Mouse (Mus musculus) liver, embryonic 12.5 days (tissue): ENCODE data around the gene Gad2. TPM values are rescaled to one million over a fixed set of nuclear protein-coding genes. Genes with fewer than 3 reads are reported as not detected.

Source experiments
- ATAC-seq: fragments of 200-750 bp; cut with Nextera tagmentation; 2 replicates; pipeline ENCODE4 v1.8.0; 2017; ENCODE audit warnings: moderate number of reproducible peaks, mild to moderate bottlenecking, moderate library complexity
- H3K27ac ChIP-seq: fragments of 300-500 bp; sonication (generic); 2 replicates; pipeline ENCODE4 v1.5.1; 2016; ENCODE audit warnings: mild to moderate bottlenecking
- H3K27me3 ChIP-seq: fragments of 300-500 bp; sonication (generic); replicated peaks from 2 replicates; pipeline ENCODE4 v1.6.1; 2016; ENCODE audit warnings: mild to moderate bottlenecking, moderate library complexity
- H3K36me3 ChIP-seq: fragments of 300-500 bp; sonication (generic); 2 replicates; pipeline ENCODE4 v1.6.1; 2016; ENCODE audit warnings: mild to moderate bottlenecking, moderate library complexity
- H3K4me1 ChIP-seq: fragments of 300-500 bp; sonication (generic); 2 replicates; pipeline ENCODE4 v1.6.1; 2016
- H3K4me2 ChIP-seq: fragments of 300-500 bp; sonication (generic); 2 replicates; pipeline ENCODE4 v1.6.1; 2016; ENCODE audit warnings: mild to moderate bottlenecking, moderate library complexity
- H3K4me3 ChIP-seq: fragments of 300-500 bp; sonication (generic); 2 replicates; pipeline ENCODE4 v1.5.1; 2016; ENCODE audit warnings: mild to moderate bottlenecking, moderate library complexity
- H3K9ac ChIP-seq: fragments of 300-500 bp; sonication (generic); 2 replicates; pipeline ENCODE4 v1.6.1; 2016; ENCODE audit warnings: mild to moderate bottlenecking, moderate library complexity
- H3K9me3 ChIP-seq: fragments of 300-500 bp; sonication (generic); replicated peaks from 2 replicates; pipeline ENCODE4 v1.6.1; 2016; ENCODE audit warnings: mild to moderate bottlenecking, moderate library complexity
- WGBS: fragments of 180-500 bp; shearing (Covaris S2); methylation state at CpG from one replicate; pipeline ENCODE4 v1.1.7; 2016; ENCODE audit not compliant: insufficient replicate concordance; 5-methylcytosine and 5-hydroxymethylcytosine counted together
- polyA plus RNA-seq: library from polyadenylated mRNA; unstranded; fragments of >200 nt; fragmentation: Nextera tagmentation; extraction: Ambion mirVana; gene quantifications from 2 replicates; pipeline ENCODE4 v1.2.1, GENCODE M21; 2016

The Gad2 gene
- polyA plus RNA-seq, 1 experiment from 2014 or later, result not detected

DNA sequence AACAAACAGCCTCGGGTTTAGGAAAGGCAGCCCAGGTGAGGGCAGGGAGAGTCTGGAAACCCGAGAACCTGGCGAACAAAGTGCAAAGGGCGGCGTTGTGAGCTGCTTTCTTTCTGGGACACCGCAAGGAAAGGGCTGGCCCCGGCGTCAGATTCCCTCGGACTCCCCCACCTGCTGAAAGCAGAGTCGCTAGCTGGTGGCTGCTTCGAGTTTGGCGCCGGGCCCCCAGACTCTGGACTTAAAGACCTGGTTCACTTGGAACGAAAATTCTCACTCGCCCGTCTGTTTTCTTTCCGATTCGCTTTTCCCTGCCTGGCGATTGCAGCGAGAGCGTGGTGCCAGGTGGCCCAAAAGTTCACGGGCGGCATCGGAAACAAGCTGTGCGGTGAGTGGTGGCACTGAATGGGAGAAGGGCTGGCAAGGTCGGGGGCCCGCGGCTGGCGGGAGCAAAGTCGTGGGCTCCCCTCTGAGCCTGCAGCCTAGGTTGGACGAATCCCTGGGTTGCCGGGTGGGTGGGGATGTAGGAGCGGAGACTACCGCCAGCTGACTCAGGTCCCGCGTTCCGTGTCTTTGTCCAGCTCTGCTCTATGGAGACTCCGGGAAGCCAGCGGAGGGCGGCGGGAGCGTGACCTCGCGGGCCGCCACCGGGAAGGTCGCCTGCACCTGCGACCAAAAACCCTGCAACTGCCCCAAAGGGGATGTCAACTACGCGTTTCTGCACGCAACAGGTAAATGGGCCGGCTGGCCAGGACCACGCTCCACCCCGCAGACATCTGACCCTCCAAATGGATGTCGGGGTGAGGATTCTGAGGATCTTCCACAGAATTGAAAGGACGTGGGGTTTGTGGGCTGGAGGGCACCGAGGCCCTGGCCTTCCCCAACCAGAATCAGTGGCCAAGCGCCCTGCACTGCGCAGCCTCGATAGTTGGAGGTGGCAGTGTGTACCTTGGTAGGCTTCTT lies 1.4 kb downstream of the Gad2 start:
- no peak for ATAC-seq
- H3K4me2 ChIP-seq, result peak overlapping the region; percentile 27
- peaks cover 97% of the 10 kb centered on the region for H3K27me3 ChIP-seq
- H3K36me3 ChIP-seq, result no peaks in the 10 kb centered on the region
- H3K27ac ChIP-seq, result no peak overlapping the region
- H3K4me1 ChIP-seq, result peaks cover 14% of the 10 kb centered on the region
- H3K4me3 ChIP-seq, result peak overlapping the region; percentile 31; the same call in 1 of the 2 replicates
- H3K9ac ChIP-seq, result no peak overlapping the region
- H3K9me3 ChIP-seq, result no peaks in the 10 kb centered on the region
- WGBS, result 1% methylated on average over 60 of the region's 60 CpGs

DNA sequence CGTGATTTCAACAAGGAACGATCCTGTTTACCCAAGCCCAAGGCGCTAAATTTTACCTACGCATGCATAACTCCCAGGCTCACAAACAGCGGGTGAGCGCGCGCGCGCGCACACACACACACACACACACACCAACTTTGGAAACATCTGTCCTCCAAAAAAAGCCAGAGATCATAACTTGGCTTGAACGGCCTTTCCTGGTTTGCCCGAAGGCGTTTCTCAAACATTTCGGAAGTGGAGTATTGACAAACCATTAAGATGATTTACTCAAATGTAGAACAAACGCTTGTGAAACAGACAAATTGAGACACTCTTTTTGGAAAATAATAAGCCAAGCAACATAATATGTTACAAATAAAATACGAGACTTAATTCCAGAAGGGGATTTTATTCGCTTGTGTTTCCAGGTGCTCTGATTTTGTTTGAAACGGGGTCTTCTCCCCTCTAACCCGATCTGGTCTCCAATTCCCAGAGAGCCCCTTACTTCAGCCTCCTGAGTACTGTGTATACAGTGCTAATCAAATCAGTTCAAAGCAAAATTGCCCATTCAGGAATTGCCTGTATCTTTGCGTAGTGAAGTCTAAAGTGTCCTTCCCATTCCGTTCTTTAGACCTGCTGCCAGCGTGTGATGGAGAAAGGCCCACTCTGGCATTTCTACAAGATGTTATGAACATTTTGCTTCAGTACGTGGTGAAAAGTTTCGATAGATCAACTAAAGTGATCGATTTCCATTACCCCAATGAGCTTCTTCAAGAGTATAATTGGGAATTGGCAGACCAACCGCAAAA lies 2.4 kb downstream of the Gad2 start:
- Histone ChIP-seq H3K36me3 (no peaks in the 10 kb centered on the region), H3K9ac (no peak overlapping the region), H3K4me3 (no peak overlapping the region), H3K27ac (no peak overlapping the region), H3K4me1 (peaks cover 14% of the 10 kb centered on the region), H3K4me2 (no peak overlapping the region), H3K27me3 (peaks cover 87% of the 10 kb centered on the region), H3K9me3 (no peaks in the 10 kb centered on the region)
- 8% methylated on average over 27 of the region's 27 CpGs for WGBS
- ATAC-seq, result no peak

DNA sequence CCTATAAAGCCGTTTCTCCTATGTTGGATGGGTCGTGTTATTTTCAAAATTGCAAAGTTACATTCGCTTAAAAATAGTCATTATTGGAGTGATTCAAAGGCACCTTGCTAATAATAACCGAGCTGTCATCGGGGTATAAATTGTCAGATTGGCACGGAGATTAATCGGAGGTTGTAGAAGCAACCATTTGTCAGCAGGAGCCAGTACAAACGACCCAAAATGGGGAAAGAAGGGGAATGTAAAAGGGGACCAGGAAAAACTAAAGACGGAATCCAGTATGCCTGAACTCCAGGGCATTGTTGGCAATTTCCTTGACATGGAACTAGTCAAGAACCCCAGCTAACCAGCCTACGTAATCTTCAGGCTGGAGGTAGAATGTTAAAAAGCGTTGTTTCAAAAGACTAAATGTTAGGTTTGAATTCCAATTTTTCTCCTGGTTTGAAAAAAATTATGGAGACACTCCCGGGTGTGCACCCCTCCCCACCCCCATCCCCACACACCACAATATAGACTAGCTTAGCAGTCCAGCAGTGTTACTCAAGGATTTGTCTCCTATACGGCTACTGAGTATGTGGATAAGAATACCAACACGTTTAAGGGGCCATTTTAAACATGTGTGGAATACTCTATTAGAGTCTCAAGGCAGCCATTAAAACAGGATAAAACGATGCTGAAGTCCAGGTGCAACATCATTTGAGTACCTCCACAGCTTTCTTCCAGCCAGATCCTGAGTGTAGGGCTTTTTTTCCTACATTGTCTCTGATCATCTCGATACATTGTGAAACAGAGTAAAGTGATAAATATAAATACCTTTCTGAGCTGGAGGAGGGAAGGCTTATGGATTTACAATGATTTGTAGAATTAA lies 3.3 kb downstream of the Gad2 start:
- 22% methylated on average over 16 of the region's 16 CpGs for WGBS
- no peak for ATAC-seq
- Histone ChIP-seq H3K27ac (no peak overlapping the region), H3K9me3 (no peaks in the 10 kb centered on the region), H3K9ac (no peak overlapping the region), H3K36me3 (no peaks in the 10 kb centered on the region), H3K4me2 (no peak overlapping the region), H3K27me3 (peaks cover 78% of the 10 kb centered on the region), H3K4me3 (no peak overlapping the region), H3K4me1 (peaks cover 14% of the 10 kb centered on the region)

- peaks cover 59% of the 10 kb centered on the region for H3K27me3 ChIP-seq
- no peak overlapping the region for H3K4me2 ChIP-seq
- no peaks in the 10 kb centered on the region for H3K9me3 ChIP-seq
- no peak overlapping the region for H3K9ac ChIP-seq
- peaks cover 10% of the 10 kb centered on the region for H3K4me1 ChIP-seq
- H3K36me3 ChIP-seq, result no peaks in the 10 kb centered on the region
- no peak overlapping the region for H3K27ac ChIP-seq
- no peak overlapping the region for H3K4me3 ChIP-seq
- ATAC-seq, result no peak
- 27% methylated on average over 3 of the region's 3 CpGs for WGBS
Measured at GRCm38 (mm10) chr2:22627147-22627666, 5.2 kb downstream of the Gad2 start.

DNA sequence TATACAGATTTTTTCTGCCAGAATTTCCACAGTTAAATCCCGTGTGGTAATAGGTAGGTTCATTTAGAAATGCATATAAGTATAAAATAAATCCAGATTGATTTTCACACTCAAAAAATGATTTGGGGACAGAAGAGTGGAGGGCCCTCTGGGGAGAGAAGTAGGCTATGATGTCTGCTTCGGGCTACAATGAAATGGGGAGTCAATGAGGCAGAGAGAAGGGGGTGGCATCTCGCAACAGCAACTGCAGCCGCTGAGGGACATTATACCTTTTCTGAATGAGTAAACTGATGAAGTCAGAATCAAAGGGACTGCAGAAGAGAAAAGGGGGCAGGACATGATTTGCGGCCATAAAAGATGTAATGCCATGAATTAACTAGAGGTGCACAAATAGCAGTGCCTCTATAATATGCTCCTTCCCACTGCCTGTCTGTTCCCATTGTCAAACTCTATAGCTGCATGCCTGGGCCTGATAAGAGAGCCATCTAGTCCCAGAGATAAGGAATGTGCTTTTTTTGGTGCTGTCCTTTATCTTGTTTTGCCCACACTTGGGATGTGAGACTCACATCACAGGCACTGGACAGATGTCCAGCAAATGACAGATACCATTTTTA lies 5.9 kb downstream of the Gad2 start:
- Histone ChIP-seq H3K4me2 (no peak overlapping the region), H3K27ac (no peak overlapping the region), H3K9ac (no peak overlapping the region), H3K4me3 (no peak overlapping the region), H3K4me1 (peaks cover 7% of the 10 kb centered on the region), H3K9me3 (no peaks in the 10 kb centered on the region), H3K36me3 (no peaks in the 10 kb centered on the region), H3K27me3 (peaks cover 52% of the 10 kb centered on the region)
- ATAC-seq, result peak; percentile 76
- WGBS, result 29% methylated on average over 5 of the region's 5 CpGs

- H3K9ac ChIP-seq, result no peak overlapping the region
- H3K4me2 ChIP-seq, result no peak overlapping the region
- no peaks in the 10 kb centered on the region for H3K4me1 ChIP-seq
- no peaks in the 10 kb centered on the region for H3K27me3 ChIP-seq
- ATAC-seq, result no peak
- no peaks in the 10 kb centered on the region for H3K36me3 ChIP-seq
- no peak overlapping the region for H3K27ac ChIP-seq
- 34% methylated on average over 8 of the region's 8 CpGs for WGBS
- no peak overlapping the region for H3K4me3 ChIP-seq
- H3K9me3 ChIP-seq, result no peaks in the 10 kb centered on the region
Measured at GRCm38 (mm10) chr2:22634766-22635165, 12.8 kb downstream of the Gad2 start.

DNA sequence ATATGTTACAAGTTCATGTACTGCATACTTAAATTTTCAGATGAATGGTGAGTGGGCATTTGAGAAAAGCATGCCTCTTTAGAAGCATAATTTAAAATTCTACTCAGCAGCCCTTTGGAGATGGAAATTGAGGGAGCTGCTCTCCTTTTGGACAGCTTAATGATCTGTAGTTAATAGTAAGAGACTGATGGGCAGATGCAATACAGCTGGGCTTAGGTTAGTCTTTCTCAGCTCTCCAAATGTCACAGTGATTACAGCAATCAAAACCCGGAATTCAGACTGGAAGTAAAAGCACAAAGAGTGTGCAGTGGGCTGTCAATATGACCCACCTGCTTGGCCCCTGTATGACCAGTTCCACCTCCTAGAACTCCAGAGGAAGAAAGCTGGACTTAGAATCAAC lies 24.1 kb downstream of the Gad2 start:
- Histone ChIP-seq H3K27me3 (no peaks in the 10 kb centered on the region), H3K4me3 (no peak overlapping the region), H3K4me2 (no peak overlapping the region), H3K4me1 (no peaks in the 10 kb centered on the region), H3K36me3 (no peaks in the 10 kb centered on the region), H3K27ac (no peak overlapping the region), H3K9ac (no peak overlapping the region), H3K9me3 (no peaks in the 10 kb centered on the region)
- ATAC-seq, result no peak
- WGBS, result 57% methylated on average over 1 of the region's 1 CpGs

DNA sequence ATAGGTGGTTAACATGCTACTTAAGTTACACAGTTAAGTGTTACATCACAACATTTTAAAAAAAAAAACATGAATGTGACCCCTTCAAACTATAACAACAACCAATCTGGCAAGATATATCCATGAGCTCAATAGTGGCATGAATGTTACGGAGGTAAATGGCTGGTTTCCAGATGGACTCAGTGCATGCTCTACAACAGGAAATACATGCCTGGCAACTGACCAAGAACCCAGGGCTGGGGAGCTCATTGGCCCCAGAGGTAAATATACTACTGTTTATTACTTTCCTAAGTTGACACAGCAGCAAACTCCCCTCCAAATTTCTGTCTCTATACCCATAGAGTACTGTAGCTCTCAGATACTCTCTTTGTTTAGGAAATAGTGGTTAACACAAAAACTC lies 26.4 kb downstream of the Gad2 start:
- no peaks in the 10 kb centered on the region for H3K9me3 ChIP-seq
- H3K27ac ChIP-seq, result no peak overlapping the region
- no peak for ATAC-seq
- H3K27me3 ChIP-seq, result no peaks in the 10 kb centered on the region
- no peak overlapping the region for H3K4me3 ChIP-seq
- no peaks in the 10 kb centered on the region for H3K4me1 ChIP-seq
- H3K4me2 ChIP-seq, result no peak overlapping the region
- H3K36me3 ChIP-seq, result no peaks in the 10 kb centered on the region
- no peak overlapping the region for H3K9ac ChIP-seq
- 62% methylated on average over 1 of the region's 1 CpGs for WGBS

DNA sequence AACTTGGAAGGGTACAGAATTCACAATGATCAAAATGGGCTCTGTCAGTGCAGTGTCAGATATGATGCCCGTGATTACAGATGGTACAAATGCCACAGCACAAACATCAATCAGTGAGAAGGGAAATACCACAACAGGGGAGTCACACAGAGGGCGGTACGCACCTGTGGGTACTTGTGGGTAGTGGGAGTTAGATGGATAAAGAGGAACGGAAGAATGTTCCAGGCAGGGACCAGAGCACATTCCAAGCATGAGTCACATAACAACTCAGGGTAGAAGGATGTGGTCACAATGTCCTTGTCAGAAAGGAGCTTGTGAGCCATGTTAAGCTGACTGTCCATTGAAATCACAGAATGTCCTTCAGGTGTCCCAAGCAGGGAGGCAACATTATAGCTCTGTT lies 29.8 kb downstream of the Gad2 start:
- 65% methylated on average over 4 of the region's 4 CpGs for WGBS
- H3K9ac ChIP-seq, result no peak overlapping the region
- H3K36me3 ChIP-seq, result no peaks in the 10 kb centered on the region
- H3K9me3 ChIP-seq, result no peaks in the 10 kb centered on the region
- ATAC-seq, result no peak
- no peaks in the 10 kb centered on the region for H3K27me3 ChIP-seq
- no peak overlapping the region for H3K4me2 ChIP-seq
- no peaks in the 10 kb centered on the region for H3K4me1 ChIP-seq
- no peak overlapping the region for H3K4me3 ChIP-seq
- H3K27ac ChIP-seq, result no peak overlapping the region

- Histone ChIP-seq H3K27me3 (no peaks in the 10 kb centered on the region), H3K27ac (no peak overlapping the region), H3K4me1 (no peaks in the 10 kb centered on the region), H3K9ac (no peak overlapping the region), H3K4me2 (no peak overlapping the region), H3K9me3 (no peaks in the 10 kb centered on the region), H3K36me3 (no peaks in the 10 kb centered on the region), H3K4me3 (no peak overlapping the region)
- 51% methylated on average over 1 of the region's 1 CpGs for WGBS
- ATAC-seq, result no peak
Measured at GRCm38 (mm10) chr2:22663731-22664130, 41.7 kb downstream of the Gad2 start.

DNA sequence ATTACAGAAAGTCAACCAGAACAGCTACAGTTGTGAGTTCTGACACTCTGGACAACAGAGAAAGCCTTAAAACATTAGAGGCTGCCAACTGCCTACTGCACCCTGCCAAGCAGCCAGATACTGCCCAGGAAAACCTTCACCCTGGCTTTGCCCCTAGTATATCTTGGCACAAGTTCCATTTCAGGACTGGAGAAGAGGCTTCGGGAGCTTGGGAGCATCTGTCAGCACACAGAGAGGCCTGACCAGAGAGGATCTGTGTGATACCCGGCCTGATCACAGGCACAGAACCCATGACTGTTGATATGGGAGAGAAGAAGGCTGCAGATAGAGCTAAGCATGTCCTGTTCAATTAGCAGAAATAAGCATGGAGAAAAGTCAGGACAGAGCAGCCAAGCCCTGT lies 48.4 kb downstream of the Gad2 start:
- ATAC-seq, result no peak
- no peaks in the 10 kb centered on the region for H3K27me3 ChIP-seq
- no peaks in the 10 kb centered on the region for H3K36me3 ChIP-seq
- no peaks in the 10 kb centered on the region for H3K9me3 ChIP-seq
- no peak overlapping the region for H3K4me3 ChIP-seq
- WGBS, result 69% methylated on average over 2 of the region's 2 CpGs
- no peak overlapping the region for H3K4me2 ChIP-seq
- no peak overlapping the region for H3K9ac ChIP-seq
- H3K27ac ChIP-seq, result no peak overlapping the region
- H3K4me1 ChIP-seq, result no peaks in the 10 kb centered on the region
